Mouse (Mus musculus) megakaryocyte-erythroid progenitor cell, adult 5-6 weeks (primary cell): Measurements from ENCODE around the gene Arhgef38. TPM values are rescaled to one million over a fixed set of nuclear protein-coding genes. Genes with fewer than 3 reads are reported as not detected.

Experiments
- ATAC-seq: replicated peaks from 2 replicates; pipeline ENCODE4 v1.8.0; 2016; ENCODE audit warnings: mild to moderate bottlenecking, inconsistent platforms; ENCODE audit not compliant: severe bottlenecking, poor library complexity, low FRiP score, low TSS enrichment
- total RNA-seq, 2 experiments: library from RNA; stranded (forward) in 1 of 2; stranded (reverse) in 1 of 2; fragments of 200-1000, 215-1000 nt in 1 of 2; fragments of >200 nt in 1 of 2; fragmentation: Nextera tagmentation in 1 of 2; gene quantifications; 2 replicates each; pipeline ENCODE4 v1.2.3; 2014 to 2017

Arhgef38 gene
- total RNA-seq (2014; fragmentation: Nextera tagmentation) (not detected in 2 replicates), total RNA-seq (2017) (not detected in 2 replicates)

- no peak for ATAC-seq
Measured at GRCm38 (mm10) chr3:133234821-133235295, at the start of gene Arhgef38. Arhgef38 (minus strand) TSS chr3:133234949.

GRCm38 (mm10) chr3:133271887-133272286 lies 37.1 kb upstream of the Arhgef38 start:
- peak; percentile 65; the same call in 1 of the 2 replicates for ATAC-seq

GRCm38 (mm10) chr3:133258860-133259259 lies 24.1 kb upstream of the Arhgef38 start:
- no peak for ATAC-seq

GRCm38 (mm10) chr3:133255842-133256241 lies 21.1 kb upstream of the Arhgef38 start:
- ATAC-seq: no peak

GRCm38 (mm10) chr3:133244027-133244426 lies 9.3 kb upstream of the Arhgef38 start:
- no peak for ATAC-seq

GRCm38 (mm10) chr3:133241916-133242315 lies 7.2 kb upstream of the Arhgef38 start:
- no peak for ATAC-seq

GRCm38 (mm10) chr3:133233993-133234392 lies 756 bp downstream of the Arhgef38 start:
- ATAC-seq: no peak

- no peak for ATAC-seq
Measured at GRCm38 (mm10) chr3:133230427-133230826, 4.3 kb downstream of the Arhgef38 start.

GRCm38 (mm10) chr3:133229594-133229993 lies 5.2 kb downstream of the Arhgef38 start:
- no peak for ATAC-seq

GRCm38 (mm10) chr3:133227258-133228012 lies 7.3 kb downstream of the Arhgef38 start:
- ATAC-seq: no peak

GRCm38 (mm10) chr3:133218501-133218900 lies 16.2 kb downstream of the Arhgef38 start:
- no peak for ATAC-seq

GRCm38 (mm10) chr3:133215198-133215819 lies 19.4 kb downstream of the Arhgef38 start:
- ATAC-seq: no peak

GRCm38 (mm10) chr3:133213434-133214114 lies 21.2 kb downstream of the Arhgef38 start:
- no peak for ATAC-seq

- no peak for ATAC-seq
Measured at GRCm38 (mm10) chr3:133211324-133211723, 23.4 kb downstream of the Arhgef38 start.

- no peak for ATAC-seq
Measured at GRCm38 (mm10) chr3:133203713-133204112, 31.0 kb downstream of the Arhgef38 start.

GRCm38 (mm10) chr3:133202171-133202570 lies 32.6 kb downstream of the Arhgef38 start:
- ATAC-seq: no peak

GRCm38 (mm10) chr3:133188930-133189329 lies 45.8 kb downstream of the Arhgef38 start:
- no peak for ATAC-seq

- ATAC-seq: no peak
Measured at GRCm38 (mm10) chr3:133187524-133187923, 47.2 kb downstream of the Arhgef38 start.

- no peak for ATAC-seq
Measured at GRCm38 (mm10) chr3:133176033-133176750, 58.6 kb downstream of the Arhgef38 start.

- ATAC-seq: no peak
Measured at GRCm38 (mm10) chr3:133172291-133172690, 62.5 kb downstream of the Arhgef38 start.
